Mouse (Mus musculus) cerebellum, postnatal 14 days (tissue): ENCODE results near the gene Bace2.

ENCODE experiments used
- DNase-seq, 2 experiments: peaks; one replicate each; pipeline ENCODE4 v3.0.0; 2021; ENCODE audit warnings: mixed read lengths in 2 of 2

The Bace2 gene

DNA sequence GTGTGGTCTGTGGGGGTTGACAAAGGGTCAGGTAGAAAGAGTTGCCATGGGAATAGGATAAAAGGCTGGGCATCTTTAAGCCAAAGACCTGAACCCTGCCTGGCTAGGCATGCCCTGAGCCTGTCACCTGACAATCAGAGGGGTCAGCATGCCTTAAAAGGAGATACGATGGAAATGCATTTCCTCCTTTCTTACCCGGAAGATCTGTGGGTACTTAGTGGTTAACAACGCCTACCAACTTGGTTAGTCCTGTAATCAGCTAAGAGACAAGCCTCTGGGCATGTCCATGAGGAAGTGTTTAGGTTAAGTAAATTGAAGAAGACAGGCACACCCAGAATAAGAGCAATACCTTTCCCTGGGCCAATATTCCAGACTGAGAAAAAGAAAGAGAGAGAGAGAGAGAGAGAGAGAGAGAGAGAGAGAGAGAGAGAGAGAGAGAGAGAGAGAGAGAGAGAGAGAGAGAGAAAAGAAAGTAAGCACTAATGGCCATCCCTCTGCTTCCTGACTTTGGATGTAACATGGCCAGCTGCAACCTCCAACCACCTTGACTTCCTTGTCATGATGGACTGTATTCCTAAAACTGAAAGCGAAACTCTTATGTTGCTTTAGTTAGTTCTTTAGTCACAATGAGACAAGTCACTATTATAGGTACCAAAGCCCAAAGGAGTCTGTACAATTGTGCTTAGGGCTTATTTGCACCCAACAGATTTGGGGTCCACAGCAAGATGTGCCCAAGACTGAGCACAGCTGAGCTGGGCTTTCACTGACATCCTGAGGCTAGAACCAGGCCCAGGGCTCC lies 111.7 kb downstream of the Bace2 start:
- DNase-seq = no peak

DNA sequence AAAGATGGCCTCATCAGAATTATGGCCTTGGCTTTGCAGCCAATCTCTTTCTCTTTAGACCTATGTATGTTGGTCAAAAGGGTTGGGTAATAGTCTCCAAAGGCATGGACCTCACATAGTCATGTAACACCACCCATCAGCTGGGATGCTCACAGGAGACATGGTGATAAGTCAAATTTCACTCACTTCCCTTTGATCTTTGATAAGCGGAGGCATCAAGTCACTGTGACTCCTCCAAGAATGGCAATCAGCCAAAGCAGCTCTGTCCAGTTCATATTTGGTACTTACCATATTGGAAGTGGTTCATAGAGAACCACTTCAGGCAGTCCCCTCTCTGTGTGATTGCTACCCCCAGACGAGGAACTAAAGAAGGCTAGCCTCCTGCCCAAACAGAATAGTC lies 118.1 kb downstream of the Bace2 start:
- no peak for DNase-seq

DNA sequence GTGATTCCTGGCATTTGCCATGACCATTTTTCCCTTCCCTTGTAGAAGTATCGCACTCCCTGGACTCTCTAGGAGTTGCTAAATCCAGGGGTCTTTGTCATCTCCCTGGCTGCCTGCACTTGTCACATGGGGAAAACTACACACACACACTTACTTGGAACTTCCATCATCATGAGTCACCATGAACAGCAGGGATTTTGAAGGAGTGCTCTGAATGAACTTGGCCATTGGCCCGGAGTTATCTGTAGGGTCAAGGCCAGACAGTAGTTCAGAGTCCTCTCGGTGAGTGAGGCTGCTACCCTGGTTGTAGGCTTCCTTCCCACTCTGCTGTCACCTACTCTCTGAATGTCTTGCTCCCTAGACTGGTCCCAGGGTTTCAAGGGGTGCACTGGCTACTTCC lies 119.0 kb downstream of the Bace2 start:
- DNase-seq = no peak

GRCm38 (mm10) chr16:97476524-97476923 lies 120.0 kb downstream of the Bace2 start:
- DNase-seq = no peak

GRCm38 (mm10) chr16:97478655-97479054 lies 122.1 kb downstream of the Bace2 start:
- no peak for DNase-seq

DNA sequence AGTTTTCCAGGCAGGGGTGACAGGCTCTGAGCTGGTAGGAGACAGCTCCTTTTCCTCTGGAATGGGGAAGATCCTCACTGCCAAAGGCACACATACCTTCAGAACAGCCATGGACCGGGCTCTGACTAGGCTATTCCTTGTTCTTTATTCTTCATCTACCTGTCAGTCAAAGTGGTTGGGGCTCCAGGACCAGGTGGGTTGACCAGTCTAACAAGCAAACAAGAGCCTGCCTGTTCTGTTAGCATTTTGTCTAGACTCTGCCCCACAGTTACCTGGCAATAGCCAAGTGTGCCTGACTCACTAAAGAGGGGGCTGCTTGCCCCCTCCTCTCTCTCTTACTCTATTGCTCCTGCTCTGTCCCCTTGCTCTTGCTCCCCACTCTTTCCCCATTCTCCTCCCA lies 135.8 kb downstream of the Bace2 start:
- no peak for DNase-seq
